ENCODE assay signal across 18 mouse cellular contexts in the genomic region with DNA sequence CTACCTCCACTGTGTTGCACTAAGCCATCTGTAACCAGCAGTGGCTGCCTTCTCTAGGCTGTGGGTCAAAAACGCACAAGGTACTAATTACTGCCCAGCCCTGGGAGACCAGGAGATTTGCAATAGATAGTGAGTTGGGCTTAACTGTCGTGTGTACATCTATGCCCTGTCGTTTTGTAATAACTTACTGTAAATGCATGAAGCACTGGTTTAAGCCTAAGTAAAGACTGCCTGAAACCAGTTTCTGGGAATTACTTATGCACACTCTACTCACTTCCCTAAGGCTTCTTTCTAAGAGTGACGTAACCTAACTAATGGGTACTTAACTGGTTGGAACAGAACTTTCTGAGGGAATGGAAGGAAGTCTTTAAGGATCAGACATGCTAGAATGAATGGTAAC. TPM values are rescaled to one million over a fixed set of nuclear protein-coding genes. Genes with fewer than 3 reads are reported as not detected.
"Had no signal": no experiment of that assay in that cellular context is flagged by ENCODE, and none has a peak within 500 bp of the region (broad histone marks: within the 10 kb centered on the region; RNA-seq: fewer than 3 reads in every experiment).

No protein-coding gene starts in this region.

- H3K4me1 ChIP-seq: lung, embryonic 15.5 days; midbrain, embryonic 15.5 days had no signal

- H3K9me3 ChIP-seq: liver, embryonic 13.5 days; lung, embryonic 15.5 days; megakaryocyte, embryonic 14.5 days; midbrain, embryonic 15.5 days; neural tube, embryonic 13.5 days had no signal

- H3K27ac ChIP-seq: kidney, postnatal 0 days; left cerebral cortex, adult 2 months; liver, embryonic 13.5 days; lung, embryonic 15.5 days; macrophage; midbrain, embryonic 15.5 days; neural tube, embryonic 13.5 days; stomach, postnatal 0 days had no signal

- H3K4me3 ChIP-seq: left cerebral cortex, adult 2 months; liver, embryonic 13.5 days; lung, embryonic 15.5 days; megakaryocyte, embryonic 14.5 days; midbrain, embryonic 15.5 days; neural tube, embryonic 13.5 days had no signal

- H3K27me3 ChIP-seq: liver, embryonic 13.5 days; lung, embryonic 15.5 days; megakaryocyte, embryonic 14.5 days; midbrain, embryonic 15.5 days; neural tube, embryonic 13.5 days had no signal

- ATAC-seq: intestine, embryonic 16.5 days; liver, postnatal 0 days; midbrain, embryonic 15.5 days had no signal

- H3K9ac ChIP-seq: liver, embryonic 13.5 days; liver, postnatal 0 days; lung, embryonic 15.5 days; midbrain, embryonic 15.5 days; neural tube, embryonic 13.5 days had no signal

- H3K4me2 ChIP-seq: liver, embryonic 13.5 days; lung, embryonic 15.5 days; midbrain, embryonic 11.5 days; midbrain, embryonic 15.5 days; neural tube, embryonic 13.5 days had no signal

- DNase-seq: liver; liver, embryonic 13.5 days; liver, postnatal 0 days; lung, postnatal 14 days; right cerebral cortex, adult 18-20 months; right cerebral cortex, postnatal 25 days; thymus, postnatal 4 days had no signal

RNA-seq across cellular contexts. Expression of a gene that starts 57.0 kb away (rescaled TPM):
- polyA plus RNA-seq: limb, embryonic 11.5 days; liver, embryonic 13.5 days; macrophage; midbrain, embryonic 11.5 days had no signal
